Mouse (Mus musculus) fat pad, adult 2 months (tissue): ENCODE measurements around the gene Meis1.

Experiments used
- DNase-seq: peaks from one replicate; pipeline ENCODE4 v3.0.0-alpha.2; 2011; ENCODE audit warnings: low read depth, low spot score; ENCODE audit errors: extremely low read depth

The Meis1 gene

GRCm38 (mm10) chr11:19018489-19019203, at the start of gene Meis1:
Gene Meis1 (minus strand): TSS chr11:19018985.
- peak; percentile 88 for DNase-seq

- DNase-seq, result no peak
Observed at GRCm38 (mm10) chr11:19067334-19067733, 48.5 kb upstream of the Meis1 start.

GRCm38 (mm10) chr11:19049276-19049675, 30.5 kb upstream of the Meis1 start:
- DNase-seq, result no peak

- DNase-seq, result no peak
Observed at GRCm38 (mm10) chr11:19036595-19037166, 17.9 kb upstream of the Meis1 start.

- DNase-seq, result no peak
Observed at GRCm38 (mm10) chr11:19026581-19027561, 8.1 kb upstream of the Meis1 start.

GRCm38 (mm10) chr11:19025976-19026520, 7.3 kb upstream of the Meis1 start:
- DNase-seq, result no peak

- no peak for DNase-seq
Observed at GRCm38 (mm10) chr11:19024496-19025265, 5.9 kb upstream of the Meis1 start.

GRCm38 (mm10) chr11:19023356-19023755, 4.6 kb upstream of the Meis1 start:
- DNase-seq, result no peak

GRCm38 (mm10) chr11:19022576-19022975, 3.8 kb upstream of the Meis1 start:
- no peak for DNase-seq

GRCm38 (mm10) chr11:19020951-19021710, 2.3 kb upstream of the Meis1 start:
- DNase-seq, result no peak

- DNase-seq, result peak; percentile 52
Observed at GRCm38 (mm10) chr11:19020371-19020824, 1.6 kb upstream of the Meis1 start.

- no peak for DNase-seq
Observed at GRCm38 (mm10) chr11:19019204-19020171, 703 bp upstream of the Meis1 start.

- no peak for DNase-seq
Observed at GRCm38 (mm10) chr11:19017719-19018413, 919 bp downstream of the Meis1 start.

GRCm38 (mm10) chr11:19017262-19017661, 1.5 kb downstream of the Meis1 start:
- no peak for DNase-seq

- DNase-seq, result no peak
Observed at GRCm38 (mm10) chr11:19016481-19017220, 2.1 kb downstream of the Meis1 start.

- no peak for DNase-seq
Observed at GRCm38 (mm10) chr11:19015731-19016461, 2.9 kb downstream of the Meis1 start.

- DNase-seq, result no peak
Observed at GRCm38 (mm10) chr11:19015381-19015730, 3.4 kb downstream of the Meis1 start.
